Mouse (Mus musculus): Measurements from ENCODE around the gene Sec23ip. TPM values are rescaled to one million over a fixed set of nuclear protein-coding genes. Genes with fewer than 3 reads are reported as not detected.

The Sec23ip gene
- polyA plus RNA-seq, 1 experiment from 2014 or later = 37.3 TPM

GRCm38 (mm10) chr7:128781846-128782245 lies 37.1 kb downstream of the Sec23ip start:
- ATAC-seq (ENCODE audit: insufficient number of reproducible peaks, insufficient read depth, low FRiP score, low TSS enrichment) = no peak
- H3K4me1 ChIP-seq = no peaks in the 10 kb centered on the region
- H3K9ac ChIP-seq = no peak overlapping the region
- H3K4me2 ChIP-seq (replicated peaks) = no peak overlapping the region
- H3K4me3 ChIP-seq = no peak overlapping the region
- WGBS = 92% methylated on average over 3 of the region's 3 CpGs
- H3K9me3 ChIP-seq = no peaks in the 10 kb centered on the region
- H3K27me3 ChIP-seq = no peaks in the 10 kb centered on the region
- H3K36me3 ChIP-seq = peaks cover 75% of the 10 kb centered on the region
- no peak overlapping the region for H3K27ac ChIP-seq

DNA sequence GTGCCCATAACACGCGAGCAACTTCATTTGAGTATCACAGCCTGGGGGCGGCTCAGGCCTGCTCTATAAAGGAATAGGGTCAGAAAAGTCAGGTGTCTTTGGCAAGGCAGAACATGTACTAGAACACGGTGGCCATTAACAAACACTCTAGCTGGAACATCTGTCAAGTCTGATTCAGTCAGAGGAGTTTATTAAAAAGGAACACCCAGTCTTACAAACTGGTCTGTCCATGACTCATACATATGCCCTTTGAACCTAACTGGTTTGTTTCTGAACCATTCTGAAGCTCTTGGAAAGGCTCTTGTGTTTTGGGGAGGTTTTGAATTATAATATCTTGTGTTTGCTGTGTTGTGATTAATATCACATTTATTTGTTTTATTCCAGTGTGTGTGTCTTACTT lies 45.3 kb downstream of the Sec23ip start:
- no peaks in the 10 kb centered on the region for H3K9me3 ChIP-seq
- H3K27ac ChIP-seq = no peak overlapping the region
- H3K9ac ChIP-seq = no peak overlapping the region
- H3K4me3 ChIP-seq = no peak overlapping the region
- no peak for ATAC-seq (ENCODE audit: insufficient number of reproducible peaks, insufficient read depth, low FRiP score, low TSS enrichment)
- no peaks in the 10 kb centered on the region for H3K4me1 ChIP-seq
- 77% methylated on average over 4 of the region's 4 CpGs for WGBS
- H3K27me3 ChIP-seq = no peaks in the 10 kb centered on the region
- peaks cover 11% of the 10 kb centered on the region for H3K36me3 ChIP-seq
- no peak overlapping the region for H3K4me2 ChIP-seq (replicated peaks)

DNA sequence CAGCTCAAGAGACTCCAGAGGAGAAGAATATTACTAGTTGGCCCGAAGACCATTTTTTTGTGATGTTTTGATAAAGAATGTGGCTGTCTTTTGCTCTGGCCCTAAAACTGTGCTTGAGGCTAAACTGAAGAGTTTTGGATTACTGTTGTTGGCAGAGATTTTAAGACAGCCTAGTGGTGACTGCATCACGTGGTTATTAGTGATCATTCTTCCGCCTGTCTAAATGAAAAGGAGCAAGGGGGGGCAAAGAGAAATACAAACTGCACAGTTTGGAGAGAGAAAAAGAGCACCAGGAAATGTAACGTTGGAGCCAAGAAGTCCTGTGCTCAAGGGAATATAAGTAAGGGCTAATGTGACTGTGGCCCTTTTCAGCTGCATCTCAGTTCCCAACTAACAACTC lies 48.7 kb downstream of the Sec23ip start:
- H3K27me3 ChIP-seq = no peaks in the 10 kb centered on the region
- H3K9me3 ChIP-seq = no peaks in the 10 kb centered on the region
- H3K4me2 ChIP-seq (replicated peaks) = no peak overlapping the region
- 80% methylated on average over 4 of the region's 4 CpGs for WGBS
- H3K4me3 ChIP-seq = no peak overlapping the region
- no peaks in the 10 kb centered on the region for H3K4me1 ChIP-seq
- no peak overlapping the region for H3K27ac ChIP-seq
- no peak overlapping the region for H3K9ac ChIP-seq
- H3K36me3 ChIP-seq = no peaks in the 10 kb centered on the region
- ATAC-seq (ENCODE audit: insufficient number of reproducible peaks, insufficient read depth, low FRiP score, low TSS enrichment) = no peak

DNA sequence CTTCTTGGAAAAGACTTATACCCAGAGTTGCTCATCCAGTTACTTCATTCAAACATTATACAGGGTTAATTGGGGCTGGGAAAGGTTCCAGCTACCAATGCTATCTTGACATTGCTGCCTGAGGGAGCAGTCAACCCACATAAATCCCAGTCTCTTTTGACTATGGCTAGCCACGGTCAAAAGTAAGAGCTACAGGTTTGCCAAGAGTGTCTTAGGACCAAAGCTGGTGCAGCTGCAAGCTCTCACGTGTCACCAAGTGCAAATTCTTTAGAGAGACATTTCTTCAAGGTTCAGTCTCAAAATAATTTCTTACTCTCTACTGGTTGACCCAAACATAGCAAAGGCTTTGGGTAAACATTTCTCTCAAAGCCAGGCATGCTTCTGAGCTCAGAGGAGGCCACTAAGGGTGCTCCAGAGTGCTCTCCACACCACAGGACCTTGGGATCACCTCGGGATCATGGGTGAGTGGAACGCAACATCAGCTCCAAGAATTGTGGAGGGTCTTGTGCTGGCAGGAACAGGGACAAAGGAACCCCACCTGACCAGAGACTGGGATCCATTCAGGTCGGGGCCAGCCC lies 80.3 kb downstream of the Sec23ip start:
- Histone ChIP-seq H3K9ac (no peak overlapping the region), H3K4me2 (replicated peaks) (no peak overlapping the region), H3K27me3 (no peaks in the 10 kb centered on the region), H3K36me3 (no peaks in the 10 kb centered on the region), H3K9me3 (no peaks in the 10 kb centered on the region), H3K4me3 (no peak overlapping the region), H3K4me1 (no peaks in the 10 kb centered on the region), H3K27ac (no peak overlapping the region)
- ATAC-seq (ENCODE audit: insufficient number of reproducible peaks, insufficient read depth, low FRiP score, low TSS enrichment) = no peak
- 82% methylated on average over 5 of the region's 5 CpGs for WGBS

DNA sequence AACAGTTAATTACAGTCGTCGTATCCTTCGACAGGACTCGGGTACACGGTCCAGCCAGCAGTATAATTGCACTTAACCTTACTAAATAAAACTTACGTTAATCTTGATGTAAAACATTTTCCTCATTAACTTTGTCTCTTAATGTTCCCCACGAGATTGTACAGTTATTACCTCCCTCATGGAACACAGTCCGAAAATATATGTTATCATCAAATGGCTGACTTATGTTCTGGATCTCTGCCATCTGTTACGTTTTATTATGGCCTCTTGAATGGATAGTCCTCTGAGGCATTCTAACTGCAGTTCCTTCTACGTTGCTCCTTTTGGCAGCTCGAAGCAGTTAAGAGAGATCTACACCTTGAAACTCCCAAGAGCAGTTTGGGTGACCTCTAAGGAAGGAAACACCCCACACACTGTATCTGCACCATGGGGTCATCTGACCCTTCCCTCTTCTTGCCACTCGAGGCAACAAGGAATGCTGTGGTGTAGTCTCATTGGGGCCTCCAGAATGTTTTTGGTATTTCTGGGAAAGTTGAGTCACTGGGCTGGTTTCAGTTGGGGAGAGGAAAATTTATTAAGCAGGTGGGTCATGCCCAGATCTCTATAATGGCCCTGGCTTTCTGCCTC lies 87.8 kb downstream of the Sec23ip start:
- Histone ChIP-seq H3K36me3 (no peaks in the 10 kb centered on the region), H3K27me3 (no peaks in the 10 kb centered on the region), H3K4me3 (no peak overlapping the region), H3K4me2 (replicated peaks) (no peak overlapping the region), H3K9me3 (no peaks in the 10 kb centered on the region), H3K27ac (no peak overlapping the region), H3K4me1 (no peaks in the 10 kb centered on the region), H3K9ac (no peak overlapping the region)
- WGBS = 65% methylated on average over 12 of the region's 12 CpGs
- no peak for ATAC-seq (ENCODE audit: insufficient number of reproducible peaks, insufficient read depth, low FRiP score, low TSS enrichment)

DNA sequence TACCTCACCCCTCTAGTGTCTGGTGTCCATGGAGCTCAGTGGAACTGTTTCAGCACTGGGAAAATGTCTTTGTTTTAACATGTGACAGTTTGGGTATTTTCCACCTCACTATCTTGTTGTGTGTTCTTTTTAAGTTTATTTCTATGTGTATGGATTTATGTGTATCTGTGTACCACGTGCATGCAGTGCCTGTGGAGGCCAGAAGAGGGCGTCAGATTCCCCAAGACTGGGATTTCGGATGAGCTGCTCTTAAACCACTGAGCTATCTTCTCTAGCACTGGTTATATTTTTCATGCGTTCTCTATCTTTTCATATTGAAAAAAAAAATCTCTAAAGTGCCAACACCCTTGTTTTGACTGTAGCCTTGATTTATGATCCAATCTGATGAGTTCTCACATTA lies 88.5 kb downstream of the Sec23ip start:
- Histone ChIP-seq H3K27me3 (no peaks in the 10 kb centered on the region), H3K9me3 (no peaks in the 10 kb centered on the region), H3K9ac (no peak overlapping the region), H3K27ac (no peak overlapping the region), H3K4me1 (no peaks in the 10 kb centered on the region), H3K4me2 (replicated peaks) (no peak overlapping the region), H3K36me3 (no peaks in the 10 kb centered on the region), H3K4me3 (no peak overlapping the region)
- 86% methylated on average over 4 of the region's 4 CpGs for WGBS
- no peak for ATAC-seq (ENCODE audit: insufficient number of reproducible peaks, insufficient read depth, low FRiP score, low TSS enrichment)

Small RNAs within 50 kb of the gene (microRNA-seq; reads per million reads assigned to microRNA genes)
- not detected for gene Gm25778

Other genes with a start within 250 kb of the Sec23ip start
- 9.1 TPM in 2 replicates for gene Bag3, start 221.3 kb upstream of the Sec23ip start, polyA plus RNA-seq (2016; fragmentation: Nextera tagmentation; extraction: Ambion mirVana)
- gene Inpp5f, start 133.6 kb upstream of the Sec23ip start, polyA plus RNA-seq (2016; fragmentation: Nextera tagmentation; extraction: Ambion mirVana) = 29.9 and 31.9 TPM in 2 replicates
- gene Mcmbp, start 4.4 kb upstream of the Sec23ip start, polyA plus RNA-seq (2016; fragmentation: Nextera tagmentation; extraction: Ambion mirVana) = 77.9 and 80.2 TPM in 2 replicates